Mouse (Mus musculus): ENCODE measurements around the gene Sis. TPM values are rescaled to one million over a fixed set of nuclear protein-coding genes. Genes with fewer than 3 reads are reported as not detected.

The Sis gene
- polyA plus RNA-seq (2017; shearing (Covaris generic)): 0.12 TPM

DNA sequence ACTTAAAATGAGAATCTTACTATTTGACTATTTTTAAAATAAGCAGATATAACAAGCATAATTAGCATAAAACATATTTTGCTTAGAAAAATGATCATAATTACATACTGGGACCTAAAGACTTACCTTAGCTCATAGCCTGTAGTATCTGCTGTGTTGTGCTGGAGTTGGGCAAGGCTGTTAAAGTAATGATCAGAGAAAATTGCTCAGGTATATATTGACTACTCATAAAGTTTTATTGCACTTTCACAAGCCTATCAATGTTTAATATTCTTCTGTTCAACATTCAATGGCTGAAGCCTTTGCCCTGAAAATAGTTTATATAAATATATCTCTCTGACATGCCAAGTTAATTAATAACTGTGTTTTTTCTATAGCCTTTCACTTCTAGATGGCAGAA is at the start of gene Sis:
Gene Sis (minus strand): TSS at position 189 of the 400 bp plus-strand sequence.

Other genes with a start within 250 kb of the Sis start
- not detected for gene Slitrk3, start 89.9 kb upstream of the Sis start, polyA plus RNA-seq (2017; shearing (Covaris generic))